Mouse (Mus musculus) G1E (cell line): Measurements from ENCODE around the gene Col6a3. TPM values are rescaled to one million over a fixed set of nuclear protein-coding genes. Genes with fewer than 3 reads are reported as not detected.

ENCODE experiments used
- ATAC-seq: 2 replicates; pipeline ENCODE4 v1.8.0; 2016; ENCODE audit warnings: mild to moderate bottlenecking; ENCODE audit not compliant: insufficient number of reproducible peaks, poor library complexity, low FRiP score, severe bottlenecking; ENCODE audit errors: extremely low read depth
- DNase-seq: peaks from one replicate; pipeline ENCODE4 v3.0.0; 2012; ENCODE audit warnings: low spot score
- H3K27me3 ChIP-seq: 2 replicates; pipeline ENCODE4 v1.6.1; 2012; ENCODE audit warnings: mild to moderate bottlenecking, low read length, inconsistent platforms; ENCODE audit not compliant: insufficient read depth
- H3K36me3 ChIP-seq: replicated peaks from 2 replicates; pipeline ENCODE3; 2012; ENCODE audit warnings: mild to moderate bottlenecking, inconsistent platforms
- H3K4me1 ChIP-seq: 2 replicates; pipeline ENCODE4 v1.6.1; 2012; ENCODE audit warnings: low read depth, low read length, inconsistent platforms, mixed read lengths; ENCODE audit not compliant: insufficient read depth
- H3K4me3 ChIP-seq: 2 replicates; pipeline ENCODE4 v1.5.1; 2012; ENCODE audit warnings: low read depth, mild to moderate bottlenecking, inconsistent platforms, low read length, moderate library complexity, mixed read lengths
- H3K9me3 ChIP-seq: replicated peaks from 2 replicates; pipeline ENCODE4 v1.6.1; 2012; ENCODE audit warnings: inconsistent platforms
- CTCF ChIP-seq: IDR thresholded peaks from 2 replicates; pipeline ENCODE4 v1.5.1; 2012; ENCODE audit warnings: low read depth, low read length, inconsistent platforms, mixed read lengths
- GATA1 ChIP-seq: IDR thresholded peaks from 2 replicates; pipeline ENCODE4 v1.6.1; 2012; ENCODE audit warnings: borderline replicate concordance, low read length, inconsistent platforms, mixed read lengths
- GATA2 ChIP-seq: IDR thresholded peaks from 2 replicates; pipeline ENCODE4 v1.6.1; 2012; ENCODE audit warnings: low read depth, low read length, inconsistent platforms, borderline replicate concordance
- POLR2AphosphoS5 ChIP-seq: IDR thresholded peaks from 2 replicates; pipeline ENCODE4 v1.6.1; 2012; ENCODE audit warnings: low read depth, low read length, inconsistent platforms; ENCODE audit not compliant: insufficient replicate concordance
- TAL1 ChIP-seq: conservative IDR thresholded peaks from 2 replicates; pipeline ENCODE4 v1.6.1; 2012; ENCODE audit warnings: low read depth, low read length, inconsistent platforms, mixed read lengths
- polyA plus RNA-seq: library from polyadenylated mRNA; stranded (reverse); fragments of >175 nt; gene quantifications from 2 replicates; pipeline ENCODE4 v1.2.3, GENCODE M21; 2012
- total RNA-seq, 2 experiments: library from RNA; stranded (forward) in 1 of 2; stranded (reverse) in 1 of 2; fragments of 200-1000 nt in 1 of 2; fragments of >200 nt in 1 of 2; fragmentation: Nextera tagmentation in 1 of 2; gene quantifications; 2 replicates each; pipeline ENCODE4 v1.2.3; 2014 to 2017

Col6a3 gene
- total and polyA plus RNA-seq, 3 experiments, result 0.22 TPM; not detected in 2

GRCm38 (mm10) chr1:90758091-90758673, 85.6 kb downstream of the Col6a3 start:
- ATAC-seq, result no peak
- DNase-seq, result no peak
- Histone ChIP-seq H3K9me3 (peaks cover 67% of the 10 kb centered on the region), H3K4me1 (no peaks in the 10 kb centered on the region), H3K36me3 (no peaks in the 10 kb centered on the region), H3K27me3 (no peaks in the 10 kb centered on the region), H3K4me3 (no peak overlapping the region; the same call in 1 of the 2 replicates)
- no peak for TF ChIP-seq GATA1
- no peak for TF ChIP-seq TAL1
- no peak for TF ChIP-seq POLR2AphosphoS5
- TF ChIP-seq CTCF, result no peak
- TF ChIP-seq GATA2, result no peak

GRCm38 (mm10) chr1:90753869-90754563, 89.8 kb downstream of the Col6a3 start:
- H3K4me3 ChIP-seq, result no peak overlapping the region
- H3K36me3 ChIP-seq, result no peaks in the 10 kb centered on the region
- no peak for TF ChIP-seq POLR2AphosphoS5
- TF ChIP-seq TAL1, result no peak
- TF ChIP-seq GATA2, result no peak
- TF ChIP-seq CTCF, result no peak
- TF ChIP-seq GATA1, result no peak
- H3K27me3 ChIP-seq, result no peaks in the 10 kb centered on the region
- DNase-seq, result no peak
- ATAC-seq, result no peak
- H3K4me1 ChIP-seq, result no peaks in the 10 kb centered on the region
- peaks cover 73% of the 10 kb centered on the region for H3K9me3 ChIP-seq

- TF ChIP-seq GATA2 (no peak), GATA1 (no peak), CTCF (no peak), POLR2AphosphoS5 (no peak), TAL1 (no peak)
- Histone ChIP-seq H3K36me3 (no peaks in the 10 kb centered on the region), H3K4me3 (no peak overlapping the region), H3K4me1 (no peaks in the 10 kb centered on the region), H3K27me3 (no peaks in the 10 kb centered on the region), H3K9me3 (peaks cover 71% of the 10 kb centered on the region)
- ATAC-seq (no peak), DNase-seq (no peak)
These were observed 92.5 kb downstream of the Col6a3 start for GRCm38 (mm10) chr1:90751221-90751620.

GRCm38 (mm10) chr1:90750169-90750568, 93.6 kb downstream of the Col6a3 start:
- no peaks in the 10 kb centered on the region for H3K27me3 ChIP-seq
- no peak overlapping the region for H3K4me3 ChIP-seq
- DNase-seq (no peak), ATAC-seq (no peak)
- H3K36me3 ChIP-seq, result no peaks in the 10 kb centered on the region
- no peaks in the 10 kb centered on the region for H3K4me1 ChIP-seq
- TF ChIP-seq POLR2AphosphoS5 (no peak), GATA1 (no peak), GATA2 (no peak)
- peaks cover 80% of the 10 kb centered on the region for H3K9me3 ChIP-seq

DNA sequence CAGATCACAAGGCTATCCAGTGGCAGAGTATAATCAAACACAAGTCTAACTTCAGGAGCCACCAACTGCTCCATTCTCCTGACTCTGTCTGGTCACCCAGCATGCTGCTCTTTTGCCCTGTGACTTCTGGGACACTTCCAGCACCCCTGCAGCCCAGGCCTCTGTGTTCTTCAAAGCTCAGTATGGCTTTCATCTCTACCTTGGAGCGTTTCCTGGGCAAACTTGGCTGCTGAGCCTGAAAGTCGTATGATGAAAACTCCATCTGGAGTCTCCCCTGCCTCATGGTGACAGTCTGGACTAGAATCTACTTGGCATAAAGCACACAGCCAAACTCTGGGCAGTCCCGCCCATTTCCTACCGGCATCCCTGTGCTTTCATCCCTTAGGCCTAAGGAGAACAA, 95.2 kb downstream of the Col6a3 start:
- H3K4me1 ChIP-seq, result no peaks in the 10 kb centered on the region
- TF ChIP-seq CTCF (no peak), TAL1 (no peak), GATA1 (no peak), GATA2 (no peak), POLR2AphosphoS5 (no peak)
- H3K27me3 ChIP-seq, result no peaks in the 10 kb centered on the region
- DNase-seq (no peak), ATAC-seq (no peak)
- H3K36me3 ChIP-seq, result no peaks in the 10 kb centered on the region
- peaks cover 81% of the 10 kb centered on the region for H3K9me3 ChIP-seq
- no peak overlapping the region for H3K4me3 ChIP-seq

DNA sequence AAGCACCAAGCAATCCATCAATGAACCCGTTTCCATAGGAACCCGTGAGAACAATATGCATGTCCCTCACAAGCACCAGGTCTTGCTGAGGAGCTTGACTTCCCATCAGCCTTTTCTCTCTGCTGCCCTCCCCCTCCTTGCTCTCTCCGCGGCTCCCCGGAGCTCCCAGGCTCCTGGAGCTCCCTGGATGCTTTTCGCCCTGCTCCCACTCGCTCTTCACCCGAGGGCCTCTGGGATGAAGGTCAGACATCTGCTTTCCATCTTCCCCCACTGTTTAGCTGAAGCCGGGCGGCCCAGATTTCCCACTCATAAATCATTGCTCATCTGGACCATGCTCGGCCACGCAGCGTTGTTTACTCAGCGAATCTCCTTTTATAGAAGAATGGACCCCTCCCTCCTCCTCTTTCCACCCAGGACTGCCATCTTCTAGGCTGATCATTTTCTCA, 99.8 kb downstream of the Col6a3 start:
- Histone ChIP-seq H3K4me1 (no peaks in the 10 kb centered on the region), H3K27me3 (no peaks in the 10 kb centered on the region), H3K4me3 (no peak overlapping the region), H3K36me3 (no peaks in the 10 kb centered on the region), H3K9me3 (peaks cover 76% of the 10 kb centered on the region)
- TF ChIP-seq GATA1 (no peak), POLR2AphosphoS5 (no peak), CTCF (no peak), GATA2 (no peak), TAL1 (no peak)
- ATAC-seq, result no peak
- DNase-seq, result no peak

DNA sequence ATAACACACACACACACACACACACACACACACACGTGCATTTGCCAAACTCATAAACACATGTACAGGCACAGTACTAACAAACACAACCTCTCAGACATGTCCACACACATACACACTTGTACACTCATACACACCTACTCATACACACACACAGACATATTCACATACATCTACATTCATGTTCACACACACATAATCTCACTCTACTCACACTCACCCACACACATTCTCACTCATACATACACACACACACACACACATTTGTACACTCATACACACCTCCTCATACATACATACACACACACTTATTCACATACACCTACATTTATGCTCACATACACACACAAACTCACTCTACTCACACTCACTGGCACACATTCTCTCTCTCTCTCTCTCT, 100.3 kb downstream of the Col6a3 start:
- DNase-seq (no peak), ATAC-seq (no peak)
- Histone ChIP-seq H3K4me1 (no peaks in the 10 kb centered on the region), H3K27me3 (no peaks in the 10 kb centered on the region), H3K36me3 (no peaks in the 10 kb centered on the region), H3K9me3 (peaks cover 75% of the 10 kb centered on the region), H3K4me3 (no peak overlapping the region)
- TF ChIP-seq TAL1 (no peak), POLR2AphosphoS5 (no peak), CTCF (no peak), GATA2 (no peak), GATA1 (no peak)
